Mouse (Mus musculus) ES-Bruce4 (cell line): ENCODE measurements around the gene Sppl2b.
"Not testable (repeated sequence)": the region's sequence is repeated elsewhere in the genome, so short reads cannot be mapped to it uniquely, and the experiment has no call there.

Source experiments
- CTCF ChIP-seq: IDR thresholded peaks from one replicate; pipeline ENCODE4 v1.8.1; 2011; ENCODE audit warnings: low read depth, low read length
- POLR2A ChIP-seq: IDR thresholded peaks from one replicate; pipeline ENCODE4 v1.8.1; 2011; ENCODE audit warnings: low read length; ENCODE audit not compliant: insufficient read depth

DNA sequence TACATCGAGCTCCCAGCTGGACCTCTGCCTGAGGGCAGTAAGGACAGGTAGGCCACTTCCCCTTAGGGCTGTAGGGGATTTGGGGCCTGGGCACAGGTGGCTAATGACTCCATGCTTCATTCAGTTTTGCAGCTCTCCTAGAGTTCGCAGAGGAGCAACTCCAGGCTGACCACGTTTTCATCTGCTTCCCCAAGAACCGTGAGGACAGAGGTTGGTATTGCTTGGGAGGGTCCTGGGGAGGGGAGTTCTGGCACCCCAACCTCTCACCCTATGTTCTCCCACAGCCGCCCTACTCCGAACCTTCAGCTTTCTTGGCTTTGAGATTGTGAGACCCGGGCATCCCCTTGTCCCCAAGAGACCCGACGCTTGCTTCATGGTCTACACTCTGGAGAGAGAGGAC lies 26.5 kb upstream of the Sppl2b start:
- TF ChIP-seq CTCF, POLR2A: not testable (repeated sequence)
